Mouse (Mus musculus) forebrain, embryonic 13.5 days (tissue): ENCODE results near the gene Olfr320. TPM values are rescaled to one million over a fixed set of nuclear protein-coding genes. Genes with fewer than 3 reads are reported as not detected.
A peak's percentile ranks its signal among the peaks of the same experiment; 100 is the strongest.

Experiments
- ATAC-seq: fragments of 200-750 bp; cut with Nextera tagmentation; 2 replicates; pipeline ENCODE4 v1.8.0; 2017
- H3K27ac ChIP-seq: fragments of 300-500 bp; sonication (generic); 2 replicates; pipeline ENCODE4 v1.5.1; 2015; ENCODE audit warnings: inconsistent platforms, mild to moderate bottlenecking, moderate library complexity
- H3K27me3 ChIP-seq: fragments of 300-500 bp; sonication (generic); 2 replicates; pipeline ENCODE4 v1.6.1; 2015; ENCODE audit warnings: mild to moderate bottlenecking, inconsistent platforms
- H3K36me3 ChIP-seq: fragments of 300-500 bp; sonication (generic); 2 replicates; pipeline ENCODE4 v1.6.1; 2015; ENCODE audit warnings: mild to moderate bottlenecking, inconsistent platforms; ENCODE audit not compliant: poor library complexity, severe bottlenecking
- H3K4me1 ChIP-seq: fragments of 300-500 bp; sonication (generic); 2 replicates; pipeline ENCODE4 v1.6.1; 2015; ENCODE audit warnings: inconsistent platforms
- H3K4me2 ChIP-seq: fragments of 300-500 bp; sonication (generic); 2 replicates; pipeline ENCODE4 v1.6.1; 2015; ENCODE audit warnings: inconsistent platforms, mild to moderate bottlenecking, moderate library complexity
- H3K4me3 ChIP-seq: fragments of 300-500 bp; sonication (generic); 2 replicates; pipeline ENCODE4 v1.5.1; 2015; ENCODE audit warnings: mild to moderate bottlenecking, inconsistent platforms
- H3K9ac ChIP-seq: fragments of 300-500 bp; sonication (generic); 2 replicates; pipeline ENCODE4 v1.6.1; 2015; ENCODE audit warnings: mild to moderate bottlenecking, inconsistent platforms
- H3K9me3 ChIP-seq: fragments of 300-500 bp; sonication (generic); replicated peaks from 2 replicates; pipeline ENCODE4 v1.6.1; 2016; ENCODE audit warnings: inconsistent platforms
- WGBS: fragments of 180-500 bp; shearing (Covaris S2); methylation state at CpG from one replicate; pipeline ENCODE4 v1.1.7; 2015; 5-methylcytosine and 5-hydroxymethylcytosine counted together
- polyA plus RNA-seq: library from polyadenylated mRNA; unstranded; fragments of >200 nt; fragmentation: Nextera tagmentation; extraction: Ambion mirVana; gene quantifications from 2 replicates; pipeline ENCODE4 v1.2.1, GENCODE M21; 2015

Olfr320 gene
- polyA plus RNA-seq: not detected in 2 replicates

DNA sequence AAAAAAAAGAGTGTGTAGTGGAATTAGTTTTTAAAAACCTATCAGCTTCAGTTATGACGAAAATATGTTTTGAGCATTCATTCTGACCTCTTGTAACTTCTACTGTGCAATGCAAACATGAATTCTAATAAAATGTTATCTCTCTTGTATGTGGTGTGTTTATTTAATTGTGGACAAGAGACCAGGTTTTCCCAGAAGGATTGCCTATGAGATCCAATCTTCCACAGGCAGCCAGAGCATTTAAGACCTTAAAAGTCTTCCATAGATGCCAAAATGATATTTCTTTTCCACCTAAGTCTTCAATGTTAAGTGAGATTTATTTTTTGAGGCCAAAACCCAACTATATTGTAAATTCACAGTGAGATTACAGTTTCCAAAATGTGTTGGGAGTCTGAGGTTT lies at the start of gene Olfr320:
TSS of gene Olfr320 (plus strand) at position 301 of the 400 bp plus-strand sequence.
- no peaks in the 10 kb centered on the region for H3K9me3 ChIP-seq
- H3K4me3 ChIP-seq: no peak within 1 kb of the TSS
- 88% methylated on average over 1 of the region's 1 CpGs for WGBS
- H3K27ac ChIP-seq: no peak within 1 kb of the TSS
- H3K4me1 ChIP-seq: no peaks in the 10 kb centered on the region
- ATAC-seq: no peak
- no peaks in the 10 kb centered on the region for H3K36me3 ChIP-seq
- H3K9ac ChIP-seq: no peak within 1 kb of the TSS
- H3K27me3 ChIP-seq: no peaks in the 10 kb centered on the region
- no peak within 1 kb of the TSS for H3K4me2 ChIP-seq

GRCm38 (mm10) chr11:58634878-58635277 lies 46.0 kb upstream of the Olfr320 start:
- H3K9ac ChIP-seq: no peak overlapping the region
- no peaks in the 10 kb centered on the region for H3K36me3 ChIP-seq
- ATAC-seq: no peak
- H3K4me2 ChIP-seq: no peak overlapping the region
- H3K4me1 ChIP-seq: no peaks in the 10 kb centered on the region
- H3K27me3 ChIP-seq: peaks cover 7% of the 10 kb centered on the region; the same call in 1 of the 2 replicates
- H3K27ac ChIP-seq: no peak overlapping the region
- H3K9me3 ChIP-seq: no peaks in the 10 kb centered on the region
- H3K4me3 ChIP-seq: no peak overlapping the region
- 68% methylated on average over 4 of the region's 4 CpGs for WGBS

DNA sequence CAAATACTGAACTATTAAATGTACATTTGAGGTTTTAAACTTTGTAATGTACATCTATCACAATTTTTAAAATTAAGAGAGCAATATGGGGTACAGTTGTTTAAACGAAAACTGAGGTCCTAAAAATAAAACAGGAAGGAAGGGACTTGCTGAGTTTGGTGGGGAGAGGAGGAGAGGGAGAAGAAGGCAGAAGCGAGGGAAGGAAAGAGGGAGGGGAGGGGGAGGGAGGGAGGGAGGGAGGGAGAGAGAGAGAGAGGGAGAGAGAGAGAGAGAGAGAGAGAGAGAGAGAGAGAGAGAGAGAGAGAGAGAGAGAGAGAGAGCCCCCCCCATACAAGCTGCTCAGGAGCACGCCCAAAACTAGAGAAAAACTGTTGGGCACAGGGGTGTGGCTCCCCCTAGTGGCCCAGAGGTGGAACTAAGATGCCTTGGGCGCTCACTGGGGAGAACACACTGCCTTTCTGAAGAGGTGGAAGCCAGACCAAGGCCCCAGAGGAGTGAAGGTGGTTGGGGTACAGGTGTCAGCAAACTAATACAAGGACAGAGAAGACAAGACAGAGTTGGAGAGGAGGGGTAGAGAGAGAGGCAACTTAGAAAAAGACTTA lies 44.4 kb upstream of the Olfr320 start:
- no peaks in the 10 kb centered on the region for H3K36me3 ChIP-seq
- no peak overlapping the region for H3K9ac ChIP-seq
- H3K4me2 ChIP-seq: no peak overlapping the region
- no peak overlapping the region for H3K27ac ChIP-seq
- ATAC-seq: no peak
- no peak overlapping the region for H3K4me3 ChIP-seq
- H3K27me3 ChIP-seq: peaks cover 20% of the 10 kb centered on the region
- 27% methylated on average over 3 of the region's 4 CpGs for WGBS
- no peaks in the 10 kb centered on the region for H3K9me3 ChIP-seq
- peaks cover 10% of the 10 kb centered on the region for H3K4me1 ChIP-seq

DNA sequence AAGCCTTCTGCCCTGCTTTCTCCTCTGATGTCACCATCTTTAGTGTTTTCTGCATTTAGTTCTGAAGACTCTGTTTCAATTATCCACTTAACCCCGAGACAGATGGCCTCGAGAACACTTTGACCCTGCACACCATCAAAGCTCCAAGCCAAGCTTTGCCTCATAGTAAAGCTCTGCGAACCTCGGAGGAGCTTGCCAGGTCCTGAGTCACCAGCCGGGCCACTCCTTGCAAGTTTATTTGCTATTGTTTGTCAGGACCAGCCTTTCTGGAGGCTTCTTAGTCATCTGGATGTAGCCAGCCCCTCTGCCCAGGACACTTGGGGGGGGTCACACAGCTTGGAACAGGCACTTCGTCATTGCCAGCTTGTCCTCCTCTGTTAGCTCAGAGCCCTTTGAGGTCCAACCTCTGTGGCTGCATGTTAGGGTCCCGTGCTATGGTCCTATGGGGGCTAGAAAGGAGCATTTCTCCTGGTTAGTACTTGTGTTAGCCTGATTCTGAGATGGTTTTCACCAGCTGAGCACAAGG lies 42.7 kb upstream of the Olfr320 start:
- H3K36me3 ChIP-seq: no peaks in the 10 kb centered on the region
- no peak overlapping the region for H3K27ac ChIP-seq
- H3K9ac ChIP-seq: no peak overlapping the region
- no peak overlapping the region for H3K4me2 ChIP-seq
- no peak for ATAC-seq
- peaks cover 27% of the 10 kb centered on the region for H3K27me3 ChIP-seq
- H3K9me3 ChIP-seq: no peaks in the 10 kb centered on the region
- 78% methylated on average over 7 of the region's 7 CpGs for WGBS
- H3K4me1 ChIP-seq: peaks cover 10% of the 10 kb centered on the region
- H3K4me3 ChIP-seq: no peak overlapping the region

DNA sequence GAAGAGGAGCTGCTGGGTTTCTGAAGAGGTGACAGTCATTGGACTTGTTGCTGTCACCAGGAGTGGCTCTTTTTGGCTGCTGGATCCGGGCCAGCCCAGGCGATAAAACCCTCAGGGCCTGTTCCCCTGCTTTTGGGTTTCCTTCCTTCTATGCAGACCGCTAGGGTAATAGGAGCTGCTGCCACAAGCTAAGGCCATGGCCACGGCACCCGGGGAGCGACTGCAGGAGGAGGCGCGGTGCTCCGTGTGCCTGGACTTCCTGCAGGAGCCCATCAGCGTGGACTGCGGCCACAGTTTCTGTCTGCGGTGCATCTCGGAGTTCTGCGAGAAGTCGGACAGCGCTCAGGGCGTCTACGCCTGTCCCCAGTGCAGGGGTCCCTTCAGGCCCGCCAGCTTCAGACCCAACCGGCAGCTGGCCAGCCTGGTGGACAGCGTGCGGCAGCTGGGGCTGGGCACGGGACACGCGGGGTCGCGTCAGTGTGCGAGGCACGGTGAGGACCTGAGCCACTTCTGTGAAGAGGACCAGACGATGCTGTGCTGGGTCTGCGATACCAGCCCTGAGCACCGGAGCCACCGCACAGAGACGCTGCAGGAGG lies 40.5 kb upstream of the Olfr320 start, which contains the start of gene Trim58:
TSS of gene Trim58 (plus strand) at position 194 of the 596 bp plus-strand sequence.
- WGBS: 2% methylated on average over 34 of the region's 34 CpGs
- no peak within 1 kb of the TSS for H3K27ac ChIP-seq
- 0 out of 2 replicates have a peak, but pooled peaks have one; percentile 33 for ATAC-seq
- H3K9me3 ChIP-seq: no peaks in the 10 kb centered on the region
- peaks cover 27% of the 10 kb centered on the region for H3K27me3 ChIP-seq
- H3K4me2 ChIP-seq: peak within 1 kb of the TSS; percentile 88
- H3K4me3 ChIP-seq: peak within 1 kb of the TSS; percentile 43
- H3K36me3 ChIP-seq: no peaks in the 10 kb centered on the region
- peak within 1 kb of the TSS; percentile 62 for H3K9ac ChIP-seq
- H3K4me1 ChIP-seq: peaks cover 10% of the 10 kb centered on the region

DNA sequence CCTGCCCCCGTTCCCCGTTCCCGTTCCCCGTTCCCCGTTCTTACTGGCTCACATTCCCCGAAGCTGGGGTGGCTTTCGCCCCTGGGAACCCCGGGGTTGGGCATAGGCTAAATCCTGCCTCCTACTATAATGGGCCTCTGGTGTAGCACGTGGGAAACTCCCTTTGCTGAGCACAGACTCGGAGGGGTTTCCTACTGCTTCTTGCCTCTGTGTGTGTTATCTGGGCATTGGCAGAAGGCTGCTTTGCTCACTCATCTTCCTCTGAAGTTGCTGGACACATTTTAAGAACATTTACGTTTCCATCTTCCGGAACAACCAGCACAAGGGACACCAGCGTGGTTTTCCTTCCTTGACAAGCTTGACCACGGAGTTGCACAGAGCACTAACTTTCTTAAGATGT lies 39.8 kb upstream of the Olfr320 start:
- ATAC-seq: no peak
- no peaks in the 10 kb centered on the region for H3K36me3 ChIP-seq
- peak overlapping the region; percentile 5; the same call in 1 of the 2 replicates for H3K9ac ChIP-seq
- no peaks in the 10 kb centered on the region for H3K9me3 ChIP-seq
- H3K4me3 ChIP-seq: peak overlapping the region; percentile 43
- peak overlapping the region; percentile 88 for H3K4me2 ChIP-seq
- peaks cover 27% of the 10 kb centered on the region for H3K27me3 ChIP-seq
- 28% methylated on average over 14 of the region's 14 CpGs for WGBS
- H3K27ac ChIP-seq: no peak overlapping the region
- H3K4me1 ChIP-seq: peaks cover 10% of the 10 kb centered on the region

GRCm38 (mm10) chr11:58641638-58642358 lies 39.1 kb upstream of the Olfr320 start:
- Histone ChIP-seq H3K9ac (no peak overlapping the region), H3K4me3 (no peak overlapping the region), H3K27ac (no peak overlapping the region), H3K9me3 (no peaks in the 10 kb centered on the region), H3K27me3 (peaks cover 27% of the 10 kb centered on the region), H3K4me2 (no peak overlapping the region), H3K36me3 (no peaks in the 10 kb centered on the region), H3K4me1 (peaks cover 10% of the 10 kb centered on the region)
- 85% methylated on average over 13 of the region's 13 CpGs for WGBS
- no peak for ATAC-seq

GRCm38 (mm10) chr11:58643350-58643749 lies 37.5 kb upstream of the Olfr320 start:
- Histone ChIP-seq H3K27me3 (peaks cover 25% of the 10 kb centered on the region), H3K9me3 (no peaks in the 10 kb centered on the region), H3K4me2 (no peak overlapping the region), H3K4me1 (peaks cover 10% of the 10 kb centered on the region), H3K4me3 (no peak overlapping the region), H3K36me3 (no peaks in the 10 kb centered on the region), H3K27ac (no peak overlapping the region), H3K9ac (no peak overlapping the region)
- ATAC-seq: no peak
- 36% methylated on average over 6 of the region's 6 CpGs for WGBS

- no peak overlapping the region for H3K27ac ChIP-seq
- H3K4me3 ChIP-seq: no peak overlapping the region
- no peak for ATAC-seq
- H3K27me3 ChIP-seq: no peaks in the 10 kb centered on the region
- no peak overlapping the region for H3K9ac ChIP-seq
- no peak overlapping the region for H3K4me2 ChIP-seq
- H3K4me1 ChIP-seq: no peaks in the 10 kb centered on the region
- WGBS: 92% methylated on average over 3 of the region's 3 CpGs
- no peaks in the 10 kb centered on the region for H3K36me3 ChIP-seq
- 0 out of 2 replicates have a peak, but pooled peaks cover 3% of the 10 kb centered on the region for H3K9me3 ChIP-seq
These were observed 25.7 kb upstream of the Olfr320 start for GRCm38 (mm10) chr11:58655151-58655550.

DNA sequence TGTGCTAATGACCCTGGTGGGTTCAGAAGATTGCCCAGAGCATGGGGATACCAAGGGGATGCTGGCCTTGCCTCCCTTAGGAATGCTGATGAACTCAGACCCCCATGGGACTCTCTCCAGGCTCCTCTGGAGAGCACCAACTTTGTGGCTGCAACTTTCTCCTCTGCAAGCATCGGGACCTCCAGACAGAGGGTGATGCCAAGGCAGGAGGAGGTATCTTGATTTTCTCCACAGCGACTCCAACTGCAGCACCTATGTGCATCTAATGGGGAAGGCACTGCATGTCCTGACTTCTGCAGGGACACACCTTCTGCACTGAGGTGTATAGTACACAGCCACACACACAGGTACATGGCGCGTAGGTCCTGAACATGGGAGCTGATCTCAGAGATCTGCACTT lies 22.3 kb upstream of the Olfr320 start, which contains the start of gene Olfr322:
TSS of gene Olfr322 (plus strand) at position 187 of the 400 bp plus-strand sequence.
- H3K4me1 ChIP-seq: no peaks in the 10 kb centered on the region
- no peak within 1 kb of the TSS for H3K4me2 ChIP-seq
- no peak within 1 kb of the TSS for H3K9ac ChIP-seq
- H3K9me3 ChIP-seq: no peaks in the 10 kb centered on the region
- H3K36me3 ChIP-seq: no peaks in the 10 kb centered on the region
- H3K27ac ChIP-seq: no peak within 1 kb of the TSS
- no peaks in the 10 kb centered on the region for H3K27me3 ChIP-seq
- H3K4me3 ChIP-seq: no peak within 1 kb of the TSS
- 86% methylated on average over 4 of the region's 4 CpGs for WGBS
- no peak for ATAC-seq

DNA sequence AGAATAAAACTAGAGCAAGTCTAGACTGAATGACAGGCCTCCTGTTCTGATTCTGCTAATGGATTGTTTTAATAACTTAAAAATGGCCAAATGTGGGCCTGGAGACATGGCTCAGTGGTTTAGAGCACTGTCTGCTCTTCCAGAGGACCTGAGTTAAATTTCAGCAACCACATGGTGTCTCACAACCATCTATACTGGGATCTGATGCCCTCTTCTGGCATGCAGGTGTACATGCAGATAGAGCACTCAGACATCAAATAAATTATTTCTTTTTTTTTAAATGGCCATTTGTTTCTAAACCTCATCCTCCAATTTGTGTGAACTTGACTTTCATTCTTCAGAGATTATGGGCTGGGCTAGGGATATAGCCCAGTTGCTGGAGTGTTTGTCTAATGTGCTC lies 11.6 kb upstream of the Olfr320 start:
- Histone ChIP-seq H3K4me2 (no peak overlapping the region), H3K27me3 (no peaks in the 10 kb centered on the region), H3K4me1 (no peaks in the 10 kb centered on the region), H3K4me3 (no peak overlapping the region), H3K9me3 (no peaks in the 10 kb centered on the region), H3K36me3 (no peaks in the 10 kb centered on the region), H3K9ac (no peak overlapping the region), H3K27ac (no peak overlapping the region)
- no peak for ATAC-seq

GRCm38 (mm10) chr11:58671825-58672224 lies 9.1 kb upstream of the Olfr320 start:
- no peaks in the 10 kb centered on the region for H3K4me1 ChIP-seq
- H3K4me2 ChIP-seq: no peak overlapping the region
- no peak for ATAC-seq
- no peaks in the 10 kb centered on the region for H3K27me3 ChIP-seq
- H3K27ac ChIP-seq: no peak overlapping the region
- WGBS: 59% methylated on average over 4 of the region's 4 CpGs
- H3K9ac ChIP-seq: no peak overlapping the region
- H3K4me3 ChIP-seq: no peak overlapping the region
- H3K9me3 ChIP-seq: no peaks in the 10 kb centered on the region
- no peaks in the 10 kb centered on the region for H3K36me3 ChIP-seq
